25 mouse cellular contexts compared by ENCODE assay signal in genomic region chr13:93797011-93797600, GRCm38 (mm10).
"Had no signal": no experiment of that assay in that cellular context is flagged by ENCODE, and none has a peak within 500 bp of the region (broad histone marks: within the 10 kb centered on the region; RNA-seq: fewer than 3 reads in every experiment).

No protein-coding gene starts in this region.

- ATAC-seq: forebrain, postnatal 0 days; hindbrain, postnatal 0 days; intestine, embryonic 15.5 days; intestine, postnatal 0 days; liver, postnatal 0 days had no signal

- DNase-seq: forebrain, postnatal 0 days; gastrocnemius, postnatal 14 days; gastrocnemius, postnatal 36 days; heart, adult 2 months; heart, postnatal 14 days; heart, postnatal 36 days; kidney, postnatal 10 days; kidney, postnatal 25 days; kidney, postnatal 4 days; liver; liver, embryonic 13.5 days; liver, postnatal 0 days had no signal

- H3K27me3 ChIP-seq: heart, embryonic 13.5 days; heart, embryonic 15.5 days; hindbrain, embryonic 13.5 days; hindbrain, embryonic 15.5 days; intestine, embryonic 15.5 days; limb, embryonic 12.5 days; liver, embryonic 13.5 days; liver, embryonic 15.5 days had no signal

- H3K27ac ChIP-seq: heart, adult 2 months; heart, embryonic 13.5 days; heart, embryonic 15.5 days; hindbrain, embryonic 13.5 days; hindbrain, embryonic 15.5 days; hindbrain, postnatal 0 days; intestine, embryonic 15.5 days; left cerebral cortex, adult 2 months; limb, embryonic 10.5 days; limb, embryonic 12.5 days; liver, embryonic 13.5 days; liver, embryonic 15.5 days had no signal

- H3K4me3 ChIP-seq: heart, adult 2 months; heart, embryonic 13.5 days; heart, embryonic 15.5 days; hindbrain, embryonic 13.5 days; hindbrain, embryonic 15.5 days; intestine, embryonic 15.5 days; left cerebral cortex, adult 2 months; limb, embryonic 10.5 days; limb, embryonic 12.5 days; liver, embryonic 13.5 days; liver, embryonic 15.5 days had no signal

- H3K9ac ChIP-seq: forebrain, postnatal 0 days; heart, embryonic 13.5 days; heart, embryonic 15.5 days; hindbrain, embryonic 13.5 days; hindbrain, embryonic 15.5 days; intestine, embryonic 15.5 days; limb, embryonic 12.5 days; liver, embryonic 13.5 days; liver, embryonic 15.5 days; liver, postnatal 0 days had no signal

- H3K4me1 ChIP-seq: hindbrain, embryonic 13.5 days; intestine, embryonic 15.5 days; liver, embryonic 13.5 days; liver, embryonic 15.5 days had no signal

- H3K36me3 ChIP-seq: heart, embryonic 13.5 days; heart, embryonic 15.5 days; hindbrain, embryonic 13.5 days; hindbrain, embryonic 15.5 days; intestine, embryonic 15.5 days; liver, embryonic 13.5 days had no signal

- H3K4me2 ChIP-seq: heart, embryonic 11.5 days; heart, embryonic 13.5 days; heart, embryonic 15.5 days; hindbrain, embryonic 13.5 days; hindbrain, embryonic 15.5 days; intestine, embryonic 15.5 days; limb, embryonic 12.5 days; liver, embryonic 11.5 days; liver, embryonic 13.5 days; liver, embryonic 15.5 days had no signal

- H3K9me3 ChIP-seq: heart, embryonic 13.5 days; heart, embryonic 15.5 days; hindbrain, embryonic 13.5 days; hindbrain, embryonic 15.5 days; intestine, embryonic 15.5 days; limb, embryonic 10.5 days; liver, embryonic 13.5 days; liver, embryonic 15.5 days had no signal
